Mouse (Mus musculus) ES-E14 (cell line): ENCODE results near the gene Tescl. TPM values are rescaled to one million over a fixed set of nuclear protein-coding genes. Genes with fewer than 3 reads are reported as not detected.

Source experiments
- DNase-seq: peaks from one replicate; pipeline ENCODE4 v3.0.0-alpha.2; 2013; ENCODE audit warnings: low read depth, low spot score
- H3K27ac ChIP-seq: 2 replicates; pipeline ENCODE4 v1.5.1; 2012; ENCODE audit warnings: low read depth, mild to moderate bottlenecking, low read length, moderate library complexity, mixed read lengths; ENCODE audit not compliant: poor library complexity, insufficient read depth, severe bottlenecking
- H3K36me3 ChIP-seq: 2 replicates; pipeline ENCODE4 v1.6.1; 2012; ENCODE audit warnings: mild to moderate bottlenecking, low read length, moderate library complexity, mixed read lengths; ENCODE audit not compliant: control insufficient read depth, poor library complexity, insufficient read depth, severe bottlenecking
- H3K4me1 ChIP-seq, 2 experiments: fragments of 150-350 bp in 1 of 2; sonication (generic) in 1 of 2; 2 replicates each; pipeline ENCODE4 v1.6.1; 2012; ENCODE audit warnings: low read length in 2 of 2, mild to moderate bottlenecking in 1 of 2, mixed read lengths in 1 of 2; ENCODE audit not compliant: control insufficient read depth in 2 of 2, insufficient read depth in 2 of 2, poor library complexity in 1 of 2
- H3K4me3 ChIP-seq, 2 experiments: fragments of 150-350 bp in 1 of 2; sonication (generic) in 1 of 2; 2 replicates each; pipeline ENCODE4 v1.5.1; 2012; ENCODE audit warnings: low read length in 2 of 2, low read depth in 1 of 2, mild to moderate bottlenecking in 1 of 2, mixed read lengths in 1 of 2; ENCODE audit not compliant: insufficient read depth in 1 of 2, poor library complexity in 1 of 2, severe bottlenecking in 1 of 2
- H3K9ac ChIP-seq: 2 replicates; pipeline ENCODE4 v1.6.1; 2012; ENCODE audit warnings: low read depth, mild to moderate bottlenecking, low read length, mixed read lengths; ENCODE audit not compliant: poor library complexity, insufficient read depth, severe bottlenecking
- H3K9me3 ChIP-seq: fragments of 150-350 bp; sonication (generic); 2 replicates; pipeline ENCODE4 v1.6.1; 2012; ENCODE audit warnings: low read depth, mild to moderate bottlenecking, low read length; ENCODE audit not compliant: control insufficient read depth, insufficient read depth
- CHD2 ChIP-seq: IDR thresholded peaks from 2 replicates; pipeline ENCODE4 v1.6.1; 2014; ENCODE audit warnings: mild to moderate bottlenecking, low read depth, low read length, inconsistent platforms
- HCFC1 ChIP-seq: IDR thresholded peaks from 2 replicates; pipeline ENCODE4 v1.6.1; 2012; ENCODE audit warnings: low read length, inconsistent platforms, borderline replicate concordance; ENCODE audit not compliant: insufficient read depth
- MAFK ChIP-seq: IDR thresholded peaks from 2 replicates; pipeline ENCODE4 v1.6.1; 2014; ENCODE audit warnings: mild to moderate bottlenecking, low read depth, low read length, inconsistent platforms; ENCODE audit not compliant: insufficient read depth
- ZC3H11A ChIP-seq: IDR thresholded peaks from 2 replicates; pipeline ENCODE4 v1.6.1; 2012; ENCODE audit warnings: low read depth, mild to moderate bottlenecking, inconsistent platforms, low read length, borderline replicate concordance
- ZNF384 ChIP-seq: IDR thresholded peaks from 2 replicates; pipeline ENCODE4 v1.6.1; 2012; ENCODE audit warnings: low read depth, low read length, inconsistent platforms
- in situ Hi-C, 2 experiments: fragments of 600-800 bp; cut with MboI; formaldehyde crosslinking; loops; one replicate each; pipeline ENCODE4 v1.15.1; 2025; ENCODE audit warnings: low sequenced_read_pairs in 2 of 2, inconsistent platforms in 1 of 2; ENCODE audit not compliant: unreplicated experiment in 2 of 2
- total RNA-seq: library from RNA; depleted of rRNA; stranded (reverse); fragments of 300-350 nt; gene quantifications from 2 replicates; pipeline ENCODE4 v1.2.3, GENCODE M21; 2012

Tescl gene
- total RNA-seq, 1 experiment: 2.4 TPM

DNA sequence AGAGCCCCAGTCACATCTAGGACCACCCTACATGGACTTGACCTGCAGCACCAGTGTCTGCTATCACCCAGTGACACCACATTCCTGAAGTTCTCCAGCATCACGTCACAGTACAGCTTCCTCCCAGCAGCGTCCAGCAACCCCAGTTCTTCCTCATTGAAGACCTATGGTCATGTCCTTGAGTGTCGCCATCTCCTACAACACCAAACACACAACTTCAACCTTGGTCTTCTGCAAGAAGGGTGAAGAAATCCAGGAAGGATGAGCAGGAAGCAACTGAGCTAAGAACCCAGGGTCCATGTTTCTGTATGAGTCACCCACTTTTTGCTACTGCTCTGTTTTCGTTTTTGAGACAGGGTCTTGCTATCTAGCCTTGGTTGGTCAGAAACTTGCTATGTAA, 11.1 kb downstream of the Tescl start:
- Histone ChIP-seq H3K36me3 (no peaks in the 10 kb centered on the region), H3K4me1 (peaks cover 0 to 3% of the 10 kb centered on the region in 2 experiments; a peak in 1 of 4 replicates), H3K9me3 (no peaks in the 10 kb centered on the region), H3K4me3 (no peak overlapping the region), H3K27ac (no peak overlapping the region), H3K9ac (no peak overlapping the region)
- TF ChIP-seq ZC3H11A (no peak), HCFC1 (no peak), CHD2 (no peak), MAFK (no peak), ZNF384 (no peak)
- in situ Hi-C loops: no loop called here
- DNase-seq: no peak

DNA sequence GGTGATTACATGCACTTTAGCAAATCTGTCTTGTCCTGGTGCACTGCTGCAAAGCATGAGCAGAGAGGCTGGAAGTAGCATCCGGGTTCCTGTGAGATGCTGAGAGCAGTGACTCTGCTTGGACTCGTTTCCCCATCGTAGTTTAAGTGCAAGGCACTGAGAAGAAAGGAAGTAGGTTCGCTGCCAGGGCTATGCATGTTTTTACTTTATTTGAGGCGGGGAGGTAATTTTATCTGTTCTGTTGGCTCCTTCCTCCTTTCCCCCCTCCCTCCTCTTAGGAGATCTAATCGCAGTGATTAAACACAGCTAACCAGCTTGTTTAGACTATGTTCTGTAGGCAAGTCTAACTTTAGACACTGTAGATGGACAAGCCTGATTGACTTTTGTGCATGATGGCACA, 14.8 kb downstream of the Tescl start:
- Histone ChIP-seq H3K4me3 (no peak overlapping the region), H3K27ac (no peak overlapping the region), H3K4me1 (no peaks in the 10 kb centered on the region), H3K9me3 (no peaks in the 10 kb centered on the region), H3K9ac (no peak overlapping the region), H3K36me3 (no peaks in the 10 kb centered on the region)
- TF ChIP-seq ZC3H11A (no peak), CHD2 (no peak), ZNF384 (no peak), MAFK (no peak), HCFC1 (no peak)
- in situ Hi-C loops: no loop called here
- no peak for DNase-seq

- in situ Hi-C loops: no loop called here
Measured at GRCm38 (mm10) chr7:24316567-24317092, 17.1 kb downstream of the Tescl start, which contains the start of gene Zfp94. Zfp94 (minus strand) TSS chr7:24316666.

DNA sequence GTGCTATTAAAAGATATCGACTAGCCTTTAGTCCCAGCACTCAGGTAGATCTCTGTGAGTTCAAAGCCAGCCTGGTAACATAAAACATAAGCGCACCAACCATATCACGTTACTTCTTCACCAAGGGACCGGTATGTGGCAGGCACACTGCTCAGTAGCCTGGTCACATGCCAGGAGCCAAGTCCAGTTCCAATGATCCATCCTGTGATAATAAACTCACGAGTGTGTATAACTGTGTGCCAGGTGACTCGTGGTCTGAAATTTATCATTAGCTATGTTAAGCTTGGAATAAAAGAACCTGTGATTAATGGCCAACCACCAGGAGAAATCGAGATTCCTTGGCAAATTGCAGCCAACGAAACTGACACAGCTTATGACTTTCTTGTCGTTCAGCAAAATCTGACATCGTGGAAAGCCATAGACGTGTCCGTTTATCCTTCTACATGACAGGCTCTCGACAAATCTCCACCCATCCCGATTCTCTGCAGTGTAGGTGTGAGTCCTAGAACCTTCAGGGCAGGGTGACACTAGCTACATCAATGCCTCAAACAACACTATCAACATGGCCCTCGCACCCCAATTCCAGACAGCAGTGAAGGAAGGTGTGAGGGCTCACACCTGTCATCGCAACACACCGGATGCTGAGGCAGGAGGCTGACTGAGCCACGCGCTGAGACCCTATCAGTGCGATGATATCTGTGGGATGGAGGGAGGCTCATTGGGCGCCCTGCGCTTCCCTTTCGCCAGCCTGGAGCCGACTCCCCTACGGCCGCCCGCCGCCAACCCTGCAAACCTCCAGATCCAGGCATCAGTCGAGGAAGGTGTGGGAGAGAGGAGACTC, 17.8 kb downstream of the Tescl start:
- in situ Hi-C loops: no loop called here
- no peak overlapping the region for H3K27ac ChIP-seq

More at GRCm38 (mm10) chr7:24316567-24317092, 17.1 kb downstream of the Tescl start, which contains the start of gene Zfp94:
- H3K27ac ChIP-seq: no peak within 1 kb of the TSS
- peaks cover 3% of the 10 kb centered on the region; the same call in 1 of the 2 replicates for H3K36me3 ChIP-seq
- H3K9ac ChIP-seq: peak within 1 kb of the TSS; percentile 66
- H3K4me3 ChIP-seq: peak within 1 kb of the TSS; percentile 58 to 59
- TF ChIP-seq MAFK: no peak
- TF ChIP-seq ZNF384: no peak
- peak; percentile 95 for TF ChIP-seq HCFC1
- H3K4me1 ChIP-seq: no peaks in the 10 kb centered on the region
- no peaks in the 10 kb centered on the region for H3K9me3 ChIP-seq
- peak; percentile 91 for DNase-seq

More for the DNA sequence above, 17.8 kb downstream of the Tescl start:
- Histone ChIP-seq H3K4me1 (no peaks in the 10 kb centered on the region), H3K36me3 (peaks cover 3% of the 10 kb centered on the region; the same call in 1 of the 2 replicates), H3K9ac (peak overlapping the region; percentile 61; the same call in 1 of the 2 replicates), H3K9me3 (no peaks in the 10 kb centered on the region), H3K4me3 (peak overlapping the region; percentile 22 to 58; a peak in 3 of 4 replicates)
- TF ChIP-seq ZNF384 (no peak), ZC3H11A (no peak), HCFC1 (no peak)
- no peak for DNase-seq
